Mouse (Mus musculus): ENCODE measurements around the gene Tas2r116. TPM values are rescaled to one million over a fixed set of nuclear protein-coding genes. Genes with fewer than 3 reads are reported as not detected.

Tas2r116 gene
- not detected for total RNA-seq (2021)

DNA sequence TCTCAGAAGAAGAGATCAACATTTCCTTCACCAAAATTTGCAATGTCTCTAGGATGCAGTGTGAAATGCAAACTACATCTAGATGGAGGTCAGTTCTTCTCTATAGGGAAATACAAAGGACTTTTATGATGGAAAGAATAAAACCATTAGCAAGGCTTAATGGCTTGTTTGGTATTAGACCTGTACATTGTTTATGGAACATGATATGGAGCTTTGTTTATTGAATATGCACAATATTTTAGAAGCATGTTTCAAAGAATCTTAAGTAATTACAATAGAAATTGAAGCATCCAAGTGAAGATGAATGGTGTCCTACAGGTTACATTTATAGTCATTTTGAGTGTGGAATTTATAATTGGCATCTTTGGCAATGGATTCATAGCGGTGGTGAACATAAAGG lies at the start of gene Tas2r116:
Tas2r116 (plus strand) TSS at position 301 of the 400 bp plus-strand sequence.
- DNase-seq, result no peak
- intact Hi-C loops (cut with DNase I), result no loop called here

DNA sequence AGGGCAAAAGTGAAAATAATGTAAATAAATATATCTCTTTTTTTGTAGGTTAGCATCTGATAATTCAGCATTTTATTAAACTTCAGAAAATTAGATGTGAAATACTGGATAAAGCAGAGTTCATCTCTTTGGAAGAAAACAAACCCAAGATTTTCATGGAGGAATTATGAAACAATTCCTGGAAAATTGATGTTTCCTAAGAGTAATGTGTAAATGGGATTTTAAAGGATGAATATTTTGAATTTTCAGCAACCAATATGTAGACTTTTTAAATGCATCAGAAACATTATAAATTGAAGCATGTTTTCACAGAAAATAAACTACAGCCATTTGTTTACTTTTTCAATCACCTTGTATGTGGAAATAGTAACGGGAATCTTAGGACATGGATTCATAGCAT lies 8.4 kb upstream of the Tas2r116 start, which contains the start of gene Tas2r123:
Tas2r123 (plus strand) TSS at position 301 of the 400 bp plus-strand sequence.
- intact Hi-C loops (cut with DNase I), result no loop called here
- DNase-seq, result no peak

DNA sequence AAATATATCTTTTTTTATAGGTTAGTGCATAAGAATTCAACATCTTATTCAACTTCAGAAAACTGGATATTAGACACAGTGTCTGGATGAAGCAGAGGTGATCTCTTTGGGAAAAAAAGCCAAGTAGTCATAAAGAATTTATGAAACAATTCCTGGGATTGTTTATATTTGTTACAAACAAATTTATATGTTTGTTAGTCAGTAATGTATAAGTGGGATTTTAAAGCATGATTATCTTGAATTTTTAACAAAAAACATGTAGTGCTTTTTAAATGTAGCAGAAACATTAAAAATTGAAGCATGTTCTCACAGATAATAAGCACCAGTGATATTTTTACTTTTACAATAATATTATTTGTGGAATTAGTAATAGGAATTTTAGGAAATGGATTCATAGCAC lies 12.5 kb downstream of the Tas2r116 start, which contains the start of gene Tas2r110:
Tas2r110 (plus strand) TSS at position 301 of the 400 bp plus-strand sequence.
- DNase-seq, result no peak
- intact Hi-C loops (cut with DNase I), result no loop called here

DNA sequence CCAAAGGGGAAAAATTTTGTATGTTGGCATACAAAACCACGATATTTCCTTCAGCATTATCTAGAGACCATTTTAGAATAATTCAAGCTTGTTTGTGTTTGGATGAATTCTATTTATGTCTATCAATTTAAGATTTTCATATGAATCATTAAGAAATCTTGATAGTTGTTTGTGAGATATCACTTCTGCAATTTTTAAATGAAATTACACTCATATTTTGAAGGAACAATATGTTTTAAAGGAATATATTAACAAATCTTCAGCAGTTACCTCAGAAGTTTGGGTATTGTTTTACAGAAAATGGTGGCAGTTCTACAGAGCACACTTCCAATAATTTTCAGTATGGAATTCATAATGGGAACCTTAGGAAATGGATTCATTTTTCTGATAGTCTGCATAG lies 37.5 kb downstream of the Tas2r116 start, which contains the start of gene Tas2r113:
Tas2r113 (plus strand) TSS at position 301 of the 400 bp plus-strand sequence.
- DNase-seq, result no peak
- intact Hi-C loops (cut with DNase I), result no loop called here

Other genes with a start within 250 kb of the Tas2r116 start
- gene A630073D07Rik, start 203.9 kb upstream of the Tas2r116 start, total RNA-seq (2021), result not detected
- gene Tas2r120, start 198.5 kb upstream of the Tas2r116 start, total RNA-seq (2021), result not detected
- gene Tas2r121, start 154.4 kb upstream of the Tas2r116 start, total RNA-seq (2021), result not detected
- not detected for gene Tas2r122, start 143.5 kb upstream of the Tas2r116 start, total RNA-seq (2021)
- not detected for gene Tas2r115, start 117.4 kb upstream of the Tas2r116 start, total RNA-seq (2021)
- gene Tas2r124, start 100.7 kb upstream of the Tas2r116 start, total RNA-seq (2021), result not detected
- gene Tas2r102, start 93.3 kb upstream of the Tas2r116 start, total RNA-seq (2021), result not detected
- not detected for gene Tas2r136, start 77.3 kb upstream of the Tas2r116 start, total RNA-seq (2021)
- not detected for gene Tas2r117, start 52.6 kb upstream of the Tas2r116 start, total RNA-seq (2021)
- gene Tas2r123, start 8.3 kb upstream of the Tas2r116 start, total RNA-seq (2021), result not detected
- gene Tas2r110, start 12.6 kb downstream of the Tas2r116 start, total RNA-seq (2021), result not detected
- gene Tas2r113, start 37.6 kb downstream of the Tas2r116 start, total RNA-seq (2021), result not detected
- not detected for gene Tas2r125, start 54.2 kb downstream of the Tas2r116 start, total RNA-seq (2021)
- not detected for gene Tas2r129, start 95.7 kb downstream of the Tas2r116 start, total RNA-seq (2021)
- gene Tas2r131, start 102.5 kb downstream of the Tas2r116 start, total RNA-seq (2021), result not detected
- gene Tas2r109, start 125.5 kb downstream of the Tas2r116 start, total RNA-seq (2021), result not detected
- gene Tas2r103, start 181.7 kb downstream of the Tas2r116 start, total RNA-seq (2021), result not detected
- not detected for gene Tas2r140, start 200.4 kb downstream of the Tas2r116 start, total RNA-seq (2021)
- 10 to 100 TPM; 52.3 to 53.3 TPM for gene Smim10l1, start 249.5 kb downstream of the Tas2r116 start, total RNA-seq (2021)

Data from left cerebral cortex, postnatal 4 days (tissue).